Mouse (Mus musculus): ENCODE data around the gene Hoxa2.

Gene Hoxa2

DNA sequence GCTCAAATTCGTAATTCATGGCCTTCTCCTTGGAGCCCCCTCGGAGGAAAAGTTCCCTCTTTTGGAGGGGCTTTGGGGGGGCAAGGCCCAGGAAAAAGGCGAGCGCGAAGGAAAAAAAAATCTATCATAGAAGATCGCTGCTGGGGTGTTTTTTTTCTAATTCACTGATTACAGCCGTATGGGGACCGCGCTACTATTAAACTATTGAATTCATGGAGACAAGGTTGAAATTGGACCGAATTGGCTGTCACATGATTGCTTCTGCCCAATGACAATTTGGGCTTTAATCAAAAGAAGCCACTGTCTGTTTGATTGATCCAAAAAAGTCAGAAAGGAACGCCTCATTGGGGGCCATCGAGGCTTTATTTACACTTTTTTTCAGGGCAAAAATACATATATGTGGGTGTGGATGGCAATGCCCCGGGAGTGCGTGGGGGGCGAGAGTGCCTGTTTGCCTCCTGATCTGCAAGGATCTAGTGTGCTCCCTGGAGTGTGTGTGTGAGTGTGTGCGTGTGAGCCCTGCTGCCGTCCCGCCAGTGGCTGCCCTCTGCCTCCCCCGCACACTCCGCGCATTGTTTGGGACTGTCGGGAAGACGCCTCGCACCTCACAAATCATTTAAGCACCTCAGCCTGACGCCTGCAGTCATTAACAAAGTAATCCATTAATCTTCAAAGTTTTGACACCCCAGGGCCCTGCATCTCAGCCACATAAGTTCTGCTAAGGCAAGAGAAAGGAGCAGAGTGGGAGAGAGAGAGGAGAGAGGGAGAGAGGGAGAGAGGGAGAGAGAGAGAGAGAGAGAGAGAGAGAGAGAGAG is at the start of gene Hoxa2:
Hoxa2 (minus strand) TSS at position 206 of the 815 bp plus-strand sequence.
- DNase-seq (ENCODE audit: low spot score in 2 of 2): no peak

DNA sequence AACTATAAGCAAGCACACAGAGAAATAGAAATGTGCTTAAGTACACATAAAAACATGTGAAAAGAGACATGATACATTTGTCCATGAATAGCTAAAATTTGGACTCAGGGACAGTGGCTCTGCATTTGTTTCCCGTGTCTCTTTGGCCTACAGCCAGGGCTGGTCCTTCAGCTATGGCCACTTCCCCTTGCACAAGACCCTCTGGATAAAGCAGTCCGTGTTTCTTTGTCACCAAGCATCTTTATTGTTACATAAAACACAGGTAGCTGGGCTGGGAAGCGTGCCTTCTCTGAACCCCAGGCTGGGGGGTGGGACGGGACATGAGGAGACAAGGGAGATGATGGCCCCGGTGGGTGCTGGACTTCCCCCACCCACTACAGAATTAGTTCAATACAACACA is 49.6 kb upstream of the Hoxa2 start:
- DNase-seq (ENCODE audit: low spot score in 2 of 2): no peak

DNA sequence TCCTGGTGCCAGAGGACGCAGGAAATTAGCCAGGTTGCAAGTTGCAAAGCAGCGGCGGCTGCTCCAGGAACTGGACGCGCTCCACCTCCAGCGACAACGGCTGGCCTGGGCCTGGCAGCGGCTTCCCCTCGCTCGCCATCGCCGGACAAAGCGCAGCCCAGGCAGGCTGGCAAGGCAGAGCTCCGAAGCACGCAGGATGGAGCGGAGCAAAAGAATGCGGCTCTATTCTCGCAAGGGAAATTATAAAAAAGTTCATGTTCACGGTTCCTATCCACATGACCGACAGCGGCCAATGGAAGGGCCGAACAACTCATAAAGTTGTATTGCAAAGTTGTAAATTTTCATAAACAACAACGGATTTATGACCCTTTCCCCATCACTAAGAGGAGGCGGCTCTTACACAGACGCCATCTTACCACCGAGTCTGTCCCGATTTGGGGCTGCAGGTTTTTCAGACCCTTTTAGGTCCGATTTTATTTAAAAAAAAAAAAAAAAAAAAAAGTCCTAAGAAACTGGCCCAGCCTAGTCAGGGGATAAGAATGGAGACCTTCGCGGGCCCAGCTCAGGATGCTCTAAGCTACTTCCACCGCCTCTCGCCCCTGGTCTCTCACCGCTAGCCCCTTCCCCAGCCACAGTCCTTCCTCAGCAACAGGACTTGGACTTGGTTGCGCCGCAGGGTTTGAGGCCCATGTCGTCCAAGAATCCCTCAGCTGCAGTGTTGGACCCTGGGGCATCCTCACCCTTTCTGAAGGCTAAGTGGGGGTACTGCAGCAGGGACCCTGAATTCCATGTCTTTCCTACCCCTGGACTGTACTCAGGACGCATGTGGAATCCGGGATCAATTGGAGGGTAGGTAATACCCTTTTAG is 48.7 kb upstream of the Hoxa2 start, which contains the start of the genes Hoxa3 and Gm28308:
Hoxa3 (minus strand) TSS at position 218 of the 868 bp plus-strand sequence.
Gm28308 (minus strand) TSS at position 221 of the 868 bp plus-strand sequence.
- peak; percentile 73 to 76 for DNase-seq (ENCODE audit: low spot score in 2 of 2)

DNA sequence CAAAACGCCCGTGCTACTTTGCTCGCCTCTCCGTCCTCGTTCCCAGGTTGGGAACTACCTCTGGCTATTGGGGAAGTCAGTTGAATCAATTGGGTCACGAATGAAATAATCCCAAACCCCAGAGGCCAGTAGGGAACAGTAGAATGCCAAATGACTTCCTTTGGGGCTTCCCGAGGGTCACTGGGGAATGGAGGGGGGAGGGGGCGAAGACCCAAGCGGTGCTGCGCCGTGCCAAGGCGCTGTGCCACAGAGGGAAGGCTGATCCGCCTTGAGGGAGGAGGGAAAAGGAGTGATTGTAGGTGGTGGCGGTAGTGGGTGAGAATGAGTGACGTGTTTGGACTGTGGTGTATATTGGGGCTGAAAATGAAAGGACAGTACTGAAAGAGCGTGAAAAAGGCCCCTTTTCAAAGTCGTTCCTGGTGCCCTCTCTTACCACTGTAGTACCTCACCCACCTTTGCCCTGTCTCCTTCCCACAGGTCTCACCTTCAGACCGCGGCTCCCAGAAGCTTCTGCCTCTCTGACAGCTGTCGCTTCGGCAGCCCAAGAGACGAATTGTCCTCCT is 48.0 kb upstream of the Hoxa2 start:
- peak in 1 of 2 experiments; percentile 36 for DNase-seq (ENCODE audit: low spot score in 2 of 2)

DNA sequence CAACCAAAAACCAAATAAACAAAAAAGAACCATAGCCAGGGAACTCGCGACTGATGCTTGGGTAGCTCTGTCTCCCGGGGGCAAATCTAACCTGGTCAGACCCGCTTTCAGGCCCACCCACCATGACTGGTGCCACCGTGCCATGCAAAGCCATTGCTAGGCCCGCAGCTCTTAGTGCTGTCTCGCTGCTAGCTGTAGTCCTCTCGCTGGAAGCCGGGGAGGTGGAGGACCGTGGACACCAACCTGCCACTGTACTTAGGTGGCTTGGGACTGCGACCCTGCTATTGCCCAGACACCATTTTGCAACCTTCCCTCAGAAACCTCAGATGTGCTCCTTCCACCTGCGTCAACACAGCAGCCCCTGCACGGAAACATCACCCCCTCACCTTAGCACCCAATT is 47.3 kb upstream of the Hoxa2 start:
- DNase-seq (ENCODE audit: low spot score in 2 of 2): peak in 1 of 2 experiments; percentile 8

DNA sequence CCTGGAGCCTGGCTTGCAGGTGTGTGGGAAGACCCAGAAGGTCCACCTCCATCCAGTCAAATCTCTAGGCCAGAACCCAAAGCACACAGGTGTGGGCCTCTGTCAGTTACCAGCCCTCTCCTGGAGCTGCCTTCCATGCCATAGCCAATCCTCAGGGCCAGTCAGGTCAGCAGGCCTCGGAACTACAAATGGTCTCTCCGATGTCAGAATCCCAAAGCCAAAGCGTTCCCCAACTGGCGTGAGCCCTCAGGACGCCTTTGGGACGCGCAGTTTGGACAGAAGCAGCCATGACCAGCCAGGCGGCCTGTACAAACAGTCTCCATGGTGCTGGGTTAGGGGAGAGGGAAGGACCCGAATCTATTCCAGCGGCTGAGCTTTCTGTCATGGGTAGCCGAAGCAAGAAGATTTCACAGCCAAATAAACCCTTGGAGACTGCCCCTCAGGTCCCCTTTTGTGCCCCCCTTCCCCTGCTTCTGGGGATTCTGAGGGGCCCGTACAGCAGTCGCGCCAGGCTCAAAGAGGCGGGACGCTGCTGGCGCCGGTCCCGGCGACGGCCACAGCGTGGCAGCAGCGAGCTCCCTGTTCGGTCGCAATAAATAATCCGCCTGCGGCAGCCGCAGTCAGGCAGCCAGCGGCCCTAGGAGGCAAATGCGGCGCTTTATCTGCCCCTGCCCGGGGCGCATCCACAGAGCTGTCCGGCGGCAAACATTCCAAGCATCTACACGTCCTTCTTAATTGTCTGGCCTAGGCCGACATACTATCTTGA is 46.7 kb upstream of the Hoxa2 start:
- DNase-seq (ENCODE audit: low spot score in 2 of 2): peak in 1 of 2 experiments; percentile 75

DNA sequence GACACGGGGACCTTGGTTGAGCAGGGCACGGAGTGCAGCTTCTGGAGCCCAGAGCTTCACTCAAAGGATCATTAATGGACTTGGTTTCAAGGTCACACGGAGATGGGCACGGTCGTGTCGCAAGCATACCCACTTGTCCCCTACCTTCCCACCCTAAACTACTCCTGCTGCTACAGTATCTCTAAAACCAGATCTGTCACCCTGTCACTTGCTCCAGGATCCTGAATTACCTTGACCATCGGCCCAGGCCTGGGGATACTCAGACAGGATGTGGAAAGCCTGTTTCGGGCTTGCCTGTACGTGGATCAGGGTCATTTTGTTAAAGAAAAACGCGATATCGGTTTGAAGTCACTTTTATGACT is 45.0 kb upstream of the Hoxa2 start:
- DNase-seq (ENCODE audit: low spot score in 2 of 2): no peak

DNA sequence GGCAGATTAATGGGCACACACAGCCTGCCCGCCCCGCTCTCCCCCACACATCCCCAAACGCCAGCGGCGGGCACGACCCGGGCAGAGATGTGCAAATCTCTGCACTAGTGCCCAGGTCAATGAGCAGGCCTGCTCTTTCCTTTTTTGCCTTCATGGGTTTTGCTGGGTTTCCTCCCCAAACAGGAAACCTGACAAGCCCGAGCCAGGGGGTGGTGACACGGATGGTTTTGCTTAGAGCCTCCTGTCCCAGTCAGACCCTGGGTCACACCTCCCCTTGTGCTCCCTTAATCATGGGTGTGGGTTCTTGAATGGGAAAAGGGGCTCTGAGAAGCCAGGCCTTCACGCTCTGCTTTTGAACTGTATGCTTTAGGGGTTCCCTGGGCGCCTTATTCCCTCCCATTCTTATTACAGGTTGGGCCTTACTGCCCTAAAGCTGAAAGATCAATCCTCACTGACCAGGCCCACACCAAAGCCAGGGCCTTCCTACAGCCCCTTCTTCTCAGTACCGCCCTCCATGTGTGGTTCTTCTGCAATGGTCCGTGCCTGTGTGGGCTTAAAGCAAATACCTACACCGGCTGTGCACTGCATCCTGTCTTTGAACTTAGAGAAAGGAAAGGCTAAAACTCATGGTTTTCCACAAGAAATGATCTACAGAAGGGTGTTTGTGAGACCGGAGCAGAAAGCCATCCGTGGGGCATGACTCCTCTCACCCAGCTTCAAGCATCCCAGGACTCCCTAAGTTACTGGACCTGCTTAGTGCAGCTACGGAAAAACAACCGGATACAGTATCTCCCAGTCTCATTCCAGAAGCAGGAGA is 44.4 kb upstream of the Hoxa2 start:
- DNase-seq (ENCODE audit: low spot score in 2 of 2): peak in 1 of 2 experiments; percentile 5

DNA sequence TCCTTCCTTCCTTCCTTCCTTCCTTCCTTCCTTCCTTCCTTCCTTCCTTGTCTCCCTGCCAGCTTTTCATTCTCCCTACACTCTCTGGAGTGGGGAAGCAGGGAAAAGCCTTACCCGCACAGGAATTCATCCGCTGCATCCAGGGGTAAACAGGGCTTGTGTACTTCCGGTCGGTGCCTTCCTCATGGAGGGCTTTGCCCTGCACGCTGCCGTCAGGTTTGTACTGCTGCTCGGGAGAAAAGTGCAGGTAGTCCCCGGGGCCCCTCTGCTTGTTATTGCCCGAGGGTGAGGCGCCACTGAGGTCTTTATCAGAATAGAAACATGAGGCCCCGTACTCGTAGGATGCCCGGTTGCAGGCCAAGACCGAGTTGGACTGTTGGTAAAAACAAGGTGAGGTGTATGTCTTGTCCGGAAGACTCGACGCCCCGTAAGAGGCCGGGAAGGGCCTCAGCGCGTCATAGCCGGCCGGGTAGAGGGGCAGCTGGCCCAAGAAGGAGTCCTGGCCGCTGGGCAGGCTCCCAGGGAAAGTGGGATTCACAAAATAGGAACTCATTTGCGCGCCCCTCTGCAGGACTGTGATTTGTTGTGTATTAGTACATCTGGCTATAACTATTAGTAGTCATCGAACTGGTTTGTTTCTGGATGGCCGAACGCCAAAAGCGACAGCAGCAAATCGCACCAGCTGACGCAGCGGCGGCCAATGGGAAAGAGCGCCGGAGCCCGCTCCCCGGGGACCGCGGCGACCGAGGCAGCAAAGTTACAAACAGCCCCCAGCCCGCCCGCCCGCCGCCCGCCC is 43.6 kb upstream of the Hoxa2 start, which contains the start of gene Hoxa6:
Hoxa6 (minus strand) TSS at position 651 of the 796 bp plus-strand sequence.
- DNase-seq (ENCODE audit: low spot score in 2 of 2): peak in 1 of 2 experiments; percentile 30

DNA sequence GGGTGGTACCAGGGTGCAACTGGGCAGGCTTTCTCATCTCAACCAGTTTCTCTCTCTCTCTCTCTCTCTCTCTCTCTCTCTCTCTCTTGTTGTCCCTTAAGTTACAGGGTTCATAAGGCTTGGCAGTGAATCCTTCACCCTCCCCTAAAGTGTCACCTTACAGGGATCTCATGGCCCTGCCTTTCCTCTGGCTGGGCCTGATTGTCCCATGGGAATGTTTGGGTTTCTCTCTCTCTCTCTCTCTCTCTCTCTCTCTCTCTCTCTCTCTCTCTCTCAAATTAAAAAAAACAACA is 43.0 kb upstream of the Hoxa2 start:
- no peak for DNase-seq (ENCODE audit: low spot score in 2 of 2)

DNA sequence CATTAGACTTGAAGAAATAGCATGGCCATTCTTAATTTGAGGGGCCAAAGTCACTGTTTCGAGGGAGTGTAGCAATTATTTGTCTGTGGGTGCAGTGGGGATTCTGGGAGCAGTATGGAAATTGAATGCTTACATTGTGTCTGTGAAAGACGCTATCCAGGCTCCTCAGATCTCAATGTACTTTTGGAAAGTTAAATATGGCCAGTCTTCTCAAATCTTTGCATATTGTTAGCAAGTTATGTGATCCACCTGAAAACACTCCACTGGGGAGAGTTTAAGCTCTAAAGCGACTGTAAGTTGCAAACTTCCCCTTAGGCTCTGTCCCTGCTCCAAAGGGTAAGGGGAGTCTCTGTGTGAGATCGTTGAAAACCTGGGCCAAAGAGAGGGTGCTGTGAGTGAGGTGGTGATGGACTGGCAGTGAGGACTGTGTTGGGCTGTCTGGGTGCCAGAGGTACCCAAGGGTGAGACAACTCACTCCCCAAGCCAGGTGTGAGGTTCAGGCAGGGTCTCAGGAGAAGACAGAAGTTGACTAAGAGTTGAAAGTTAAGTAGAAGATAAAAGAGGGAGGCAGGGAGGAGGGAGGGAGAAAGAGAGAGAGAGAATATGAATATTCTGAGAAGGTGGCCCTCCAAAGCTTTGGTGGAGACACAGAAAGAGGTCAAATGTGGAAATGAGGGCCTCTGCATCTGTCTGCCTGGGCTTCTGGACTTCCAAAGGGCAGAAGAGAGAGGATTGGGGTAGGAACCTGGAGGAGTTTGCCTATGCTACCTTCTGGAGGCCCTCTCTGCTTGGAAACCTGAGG is 42.5 kb upstream of the Hoxa2 start:
- DNase-seq (ENCODE audit: low spot score in 2 of 2): no peak

DNA sequence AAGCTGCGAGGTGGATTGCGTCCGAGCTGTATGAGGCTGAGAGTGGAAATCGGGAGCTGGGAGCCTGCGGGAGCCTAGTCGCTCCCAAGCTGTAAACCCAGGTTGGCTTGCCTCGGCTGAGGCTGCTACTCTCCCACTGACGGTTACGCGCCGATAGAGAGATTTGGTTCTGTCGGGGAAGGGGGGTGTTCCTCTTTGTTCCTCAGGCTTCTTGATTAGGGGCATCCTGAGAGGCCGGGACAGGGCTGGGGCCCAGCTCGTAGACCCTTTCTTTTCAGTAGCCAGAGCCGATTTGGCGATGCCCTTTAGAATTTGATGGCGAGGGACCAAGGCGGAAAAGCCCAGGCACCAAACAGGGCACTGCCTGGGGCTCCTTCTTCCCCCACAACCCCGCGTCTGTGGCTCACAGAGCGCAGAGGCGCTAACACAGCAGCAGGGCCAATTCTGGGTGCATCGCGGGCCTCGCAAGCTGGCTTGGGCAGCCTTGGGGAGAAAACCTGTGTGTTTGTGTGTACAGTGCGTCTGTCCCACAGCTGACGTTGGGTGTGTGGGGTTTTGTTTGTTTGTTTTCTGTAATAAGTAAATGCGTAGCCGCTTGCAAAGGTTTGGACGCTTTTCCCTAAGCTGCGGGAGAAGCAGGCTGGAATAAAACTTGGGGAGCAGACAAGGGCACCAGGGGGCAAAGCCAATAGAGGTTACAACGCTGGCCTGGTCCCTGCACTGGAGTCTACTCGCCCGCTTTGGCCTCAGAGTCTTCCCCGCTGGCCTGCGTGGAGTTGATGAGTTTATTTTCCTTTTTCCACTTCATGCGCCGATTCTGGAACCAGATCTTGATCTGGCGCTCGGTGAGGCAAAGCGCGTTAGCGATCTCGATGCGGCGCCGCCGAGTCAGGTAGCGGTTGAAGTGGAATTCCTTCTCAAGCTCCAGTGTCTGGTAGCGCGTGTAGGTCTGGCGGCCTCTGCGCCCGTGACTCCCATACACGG is 41.3 kb upstream of the Hoxa2 start:
- DNase-seq (ENCODE audit: low spot score in 2 of 2): no peak

DNA sequence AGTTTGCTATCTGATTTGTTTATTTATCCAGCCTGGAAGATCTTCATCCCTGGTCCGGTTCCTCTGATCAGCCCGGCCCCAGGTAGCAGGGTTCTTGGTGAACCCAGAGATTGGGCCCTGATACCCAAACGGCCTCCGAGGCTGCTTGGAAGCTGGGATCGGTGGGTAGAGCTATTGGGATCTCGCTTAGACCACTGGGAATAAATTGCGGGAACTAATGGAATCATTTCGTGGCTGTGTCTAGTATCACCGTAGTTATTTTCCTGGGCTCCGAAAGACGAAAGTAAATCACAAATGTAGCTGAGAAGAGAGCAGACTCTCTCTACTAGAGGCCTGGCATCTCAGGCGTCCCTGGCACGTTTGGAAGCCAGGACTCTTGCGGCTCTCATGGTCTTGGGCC is 40.6 kb upstream of the Hoxa2 start:
- DNase-seq (ENCODE audit: low spot score in 2 of 2): no peak

DNA sequence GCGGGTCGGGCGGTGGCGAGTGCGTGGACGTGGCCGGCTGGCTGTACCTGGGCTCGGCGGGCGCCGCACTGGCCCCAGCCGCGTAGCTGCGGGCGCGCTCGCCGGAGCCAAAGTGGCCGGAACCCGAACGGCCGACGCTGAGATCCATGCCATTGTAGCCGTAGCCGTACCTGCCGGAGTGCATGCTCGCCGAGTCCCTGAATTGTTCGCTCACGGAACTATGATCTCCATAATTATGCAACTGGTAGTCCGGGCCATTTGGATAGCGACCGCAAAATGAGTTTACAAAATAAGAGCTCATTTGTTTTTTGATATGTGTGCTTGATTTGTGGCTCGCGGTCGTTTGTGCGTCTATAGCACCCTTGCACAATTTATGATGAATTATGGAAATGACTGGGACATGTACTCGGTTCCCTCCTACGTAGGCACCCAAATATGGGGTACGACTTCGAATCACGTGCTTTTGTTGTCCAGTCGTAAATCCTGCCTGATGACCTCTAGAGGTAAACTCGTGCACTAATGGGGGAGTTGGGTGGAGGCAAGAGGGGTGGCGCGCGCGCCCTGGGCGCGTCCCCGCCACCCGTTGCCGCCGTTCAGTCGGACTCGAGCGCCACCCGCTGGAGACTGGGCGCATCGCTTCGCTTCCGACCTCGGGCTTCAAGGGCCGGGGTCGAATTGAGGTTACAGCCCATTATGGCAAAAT is 39.6 kb upstream of the Hoxa2 start, which contains the start of gene Hoxa5:
Hoxa5 (minus strand) TSS at position 538 of the 703 bp plus-strand sequence.
- DNase-seq (ENCODE audit: low spot score in 2 of 2): peak in 1 of 2 experiments; percentile 51

DNA sequence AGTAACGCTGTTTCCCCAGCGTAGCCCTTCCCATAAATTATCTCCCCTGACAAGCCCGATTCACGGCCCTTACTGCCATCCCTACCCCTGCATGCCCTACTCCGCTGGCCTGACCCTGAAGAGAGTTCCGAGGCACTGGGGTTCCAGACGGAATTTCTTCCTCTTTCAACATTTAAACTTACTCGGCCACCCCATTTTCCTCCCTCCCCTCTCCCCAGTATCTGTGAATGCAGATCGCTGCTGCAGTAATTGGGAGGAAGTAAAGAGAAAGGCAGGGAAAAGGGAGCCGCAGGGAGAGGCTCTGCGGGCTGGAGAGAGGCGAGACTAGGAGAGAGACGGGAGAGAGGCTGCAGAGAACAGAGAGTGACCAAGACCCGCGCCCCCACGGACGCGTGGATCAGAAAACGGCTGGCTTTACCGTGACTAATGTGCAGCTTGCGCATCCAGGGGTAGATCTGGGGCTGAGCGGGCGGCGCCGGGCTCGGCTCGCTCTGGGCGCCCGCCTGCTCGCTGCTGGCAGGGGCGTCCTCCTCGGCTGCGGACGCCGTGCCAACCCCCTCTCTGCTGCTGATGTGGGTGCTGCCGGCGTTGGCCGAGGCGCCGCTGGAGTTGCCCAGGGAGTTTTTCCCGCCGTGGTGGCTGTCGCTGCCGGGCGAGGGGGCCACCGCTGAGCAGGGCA is 38.9 kb upstream of the Hoxa2 start:
- DNase-seq (ENCODE audit: low spot score in 2 of 2): no peak

DNA sequence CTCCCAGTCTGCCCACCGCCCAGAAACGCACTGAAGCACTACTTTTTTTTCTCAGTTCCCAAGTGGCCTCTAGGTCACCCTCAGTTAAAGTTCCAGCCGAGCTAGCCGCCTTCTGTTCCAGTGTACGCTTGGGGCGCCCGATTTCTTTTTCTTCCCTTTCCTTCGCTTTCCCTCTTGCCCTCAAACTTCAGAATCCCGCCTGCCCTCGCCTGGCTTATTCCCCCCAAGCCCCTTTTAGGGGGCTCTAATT is 38.4 kb upstream of the Hoxa2 start:
- DNase-seq (ENCODE audit: low spot score in 2 of 2): no peak
